Mouse (Mus musculus) thymus, adult 2 months (tissue): ENCODE data around the gene Prdm16.

Source experiments
- CTCF ChIP-seq: fragments of 200-500 bp; IDR thresholded peaks from 2 replicates; pipeline ENCODE4 v1.5.1; 2012; ENCODE audit warnings: mild to moderate bottlenecking, control low read depth, low read length, moderate library complexity, borderline replicate concordance; ENCODE audit not compliant: control insufficient read depth, poor library complexity, insufficient read depth; ENCODE audit errors: extremely low read depth
- POLR2A ChIP-seq: fragments of 200-500 bp; IDR thresholded peaks from 2 replicates; pipeline ENCODE4 v1.6.1; 2012; ENCODE audit warnings: mild to moderate bottlenecking, low read length, control low read depth, moderate library complexity; ENCODE audit not compliant: control insufficient read depth, poor library complexity, insufficient read depth; ENCODE audit errors: extremely low read depth

DNA sequence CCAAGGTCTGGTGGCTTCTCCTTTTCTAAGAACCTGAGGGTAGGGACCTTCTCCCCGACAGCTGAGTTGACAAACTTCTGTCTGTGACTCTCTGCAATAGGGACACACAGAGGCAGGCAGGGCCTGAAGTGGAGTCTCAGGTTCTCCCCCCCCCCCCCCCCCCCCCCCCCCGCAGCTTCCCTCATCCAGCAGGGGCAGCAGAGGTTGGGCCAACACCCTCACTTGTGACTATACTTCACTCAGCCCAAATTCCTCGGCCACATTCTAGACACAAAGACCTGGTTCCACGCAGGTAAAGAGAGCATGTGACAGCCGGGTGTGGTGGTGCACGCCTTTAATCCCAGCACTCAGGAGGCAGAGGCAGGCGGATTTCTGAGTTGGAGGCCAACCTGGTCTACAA, 276.2 kb downstream of the Prdm16 start:
- no peak for TF ChIP-seq POLR2A
- TF ChIP-seq CTCF: no peak
